Mouse (Mus musculus) heart, postnatal 25 days (tissue): ENCODE measurements around the gene Mrpl36. TPM values are rescaled to one million over a fixed set of nuclear protein-coding genes. Genes with fewer than 3 reads are reported as not detected.

Experiments used
- DNase-seq: peaks from one replicate; pipeline ENCODE4 v3.0.0; 2022; ENCODE audit warnings: low spot score
- intact Hi-C: fragments of 180-260 bp; cut with DNase I; formaldehyde crosslinking; loops from one replicate; pipeline ENCODE4 v1.15.1; 2025
- total RNA-seq, 2 experiments: library from RNA; stranded (reverse); gene quantifications; 2 replicates each; pipeline ENCODE4 v1.2.3; 2021

Gene Mrpl36
- total RNA-seq = 10 to 100 TPM; 52.7 to 54.5 TPM

DNA sequence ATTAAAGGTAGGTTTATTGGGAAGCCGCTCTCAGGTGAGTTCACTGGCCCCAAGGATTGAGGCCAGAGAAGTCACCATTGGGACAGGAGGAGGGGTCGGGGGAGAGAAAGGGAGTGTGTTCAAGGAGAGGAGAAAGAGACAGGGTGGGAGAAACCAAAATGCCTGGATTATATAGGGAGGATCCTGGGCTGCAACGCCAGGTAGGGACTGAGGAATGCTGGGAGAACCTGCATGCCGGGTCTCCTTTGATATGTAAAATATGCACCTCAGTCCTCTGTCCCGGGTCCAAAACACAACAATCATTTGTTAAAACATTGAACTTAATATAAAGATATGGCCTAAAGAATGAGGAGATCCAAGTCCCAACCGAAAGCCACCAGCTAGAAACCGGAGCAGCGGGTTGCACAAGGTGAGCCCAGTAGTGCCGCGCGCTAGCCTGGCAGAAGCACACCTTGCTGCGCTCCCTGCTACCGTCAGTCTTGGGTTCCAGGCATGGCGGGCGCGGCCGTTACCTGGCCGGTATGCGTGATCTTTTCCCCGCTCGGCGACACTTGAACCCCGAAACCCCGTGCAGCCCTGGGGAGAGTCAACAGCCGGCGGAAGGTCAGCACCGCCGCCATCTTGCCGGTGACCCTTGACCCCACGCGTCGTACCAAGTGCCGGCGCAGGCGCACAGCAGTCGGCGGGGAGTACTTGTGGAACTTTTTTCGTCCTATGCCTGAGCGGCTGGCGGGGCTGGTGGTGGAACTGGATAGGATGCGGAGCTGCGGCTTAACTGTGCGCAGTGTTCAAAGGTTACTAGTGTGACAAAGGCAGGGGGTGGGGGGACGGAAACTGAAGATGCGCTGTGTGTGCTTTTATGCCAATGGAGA is at the start of gene Mrpl36, which contains the start of gene Ndufs6:
Gene Mrpl36 (plus strand): TSS at position 687 of the 872 bp plus-strand sequence.
Gene Ndufs6 (minus strand): TSS at position 716 of the 872 bp plus-strand sequence.
- intact Hi-C loops = loop anchor here (5.0 kb wide), 2 partner anchors 66 to 279 kb away; partner anchors contain the start of gene Irx4
- DNase-seq = peak; percentile 86

DNA sequence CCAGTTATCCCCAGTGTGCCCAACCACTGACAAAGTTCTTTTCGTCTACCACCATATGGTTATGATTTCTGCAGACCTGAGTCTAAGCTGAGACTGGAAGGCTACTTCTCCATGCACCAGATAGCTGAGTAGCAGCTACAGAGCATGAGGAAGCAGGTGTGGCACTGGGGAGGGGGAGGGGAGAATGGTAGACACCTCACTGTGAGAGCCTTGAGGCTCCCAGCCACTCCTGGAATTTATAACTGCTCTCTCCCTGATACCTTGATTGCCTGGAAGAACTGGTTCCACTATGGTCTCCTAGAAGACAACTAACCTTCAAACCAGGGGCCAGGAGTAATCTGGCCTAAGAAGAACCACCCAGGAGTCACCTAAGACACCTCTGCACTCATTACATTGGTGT is 49.1 kb upstream of the Mrpl36 start:
- no peak for DNase-seq
- intact Hi-C loops = no loop called here

DNA sequence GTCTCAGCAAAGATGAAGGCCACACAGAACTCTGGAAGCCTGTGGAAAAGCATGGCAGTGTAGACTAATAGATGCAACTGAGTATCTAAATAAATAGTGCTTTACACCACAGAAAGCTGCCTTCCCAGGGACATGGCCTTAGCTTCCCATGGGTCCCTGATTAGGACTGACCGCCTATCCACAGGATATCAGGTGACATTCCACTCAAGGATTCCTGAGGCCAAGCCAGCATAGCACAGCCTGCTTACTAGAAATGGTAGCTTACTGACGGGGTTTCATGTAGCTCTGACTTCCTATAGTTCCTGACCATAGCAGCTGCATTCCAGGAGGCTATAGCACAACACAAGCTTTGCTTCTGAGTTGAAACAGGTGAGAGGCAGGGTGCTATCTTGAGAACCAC is 45.9 kb upstream of the Mrpl36 start:
- DNase-seq = no peak
- intact Hi-C loops = no loop called here

DNA sequence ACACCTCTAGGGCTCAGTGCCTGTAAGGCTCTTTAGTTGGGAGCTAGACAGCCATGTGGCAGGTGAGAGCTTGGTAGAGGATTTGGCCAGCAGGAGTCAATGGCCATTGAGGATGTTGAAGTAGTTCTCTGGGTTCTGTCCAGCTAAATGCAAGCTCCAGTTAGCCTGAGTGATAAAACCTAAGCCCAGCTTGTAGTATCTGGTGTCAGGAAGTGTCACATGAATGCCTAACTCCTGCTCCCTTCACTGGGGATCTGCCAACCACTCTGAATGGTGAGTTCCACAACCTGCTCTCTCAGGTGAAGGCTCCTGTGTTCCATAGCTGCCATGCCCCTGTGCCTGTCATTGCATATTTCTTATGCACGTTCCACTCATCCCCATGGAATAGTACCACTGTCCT is 44.8 kb upstream of the Mrpl36 start:
- intact Hi-C loops = no loop called here
- no peak for DNase-seq

DNA sequence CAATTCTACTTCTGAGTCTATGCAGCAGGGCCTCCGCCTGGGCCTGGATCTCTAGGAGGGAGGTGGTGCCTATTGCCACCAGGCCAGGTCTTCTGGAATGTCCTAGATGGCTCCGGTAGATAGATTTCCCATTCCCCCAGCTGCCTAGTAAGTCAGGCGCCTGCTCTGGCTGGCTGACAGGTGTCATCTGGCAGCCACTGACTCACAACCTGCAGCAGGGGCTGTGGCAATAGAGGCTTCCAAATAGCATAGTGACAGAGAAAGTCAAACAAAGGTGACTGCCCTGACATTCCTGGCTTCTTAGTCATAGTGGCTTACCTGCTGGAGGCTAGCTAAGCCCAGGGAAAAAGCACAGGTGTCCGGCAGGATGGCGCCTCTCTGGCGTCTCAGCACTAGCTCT is 38.1 kb upstream of the Mrpl36 start:
- intact Hi-C loops = no loop called here
- no peak for DNase-seq

DNA sequence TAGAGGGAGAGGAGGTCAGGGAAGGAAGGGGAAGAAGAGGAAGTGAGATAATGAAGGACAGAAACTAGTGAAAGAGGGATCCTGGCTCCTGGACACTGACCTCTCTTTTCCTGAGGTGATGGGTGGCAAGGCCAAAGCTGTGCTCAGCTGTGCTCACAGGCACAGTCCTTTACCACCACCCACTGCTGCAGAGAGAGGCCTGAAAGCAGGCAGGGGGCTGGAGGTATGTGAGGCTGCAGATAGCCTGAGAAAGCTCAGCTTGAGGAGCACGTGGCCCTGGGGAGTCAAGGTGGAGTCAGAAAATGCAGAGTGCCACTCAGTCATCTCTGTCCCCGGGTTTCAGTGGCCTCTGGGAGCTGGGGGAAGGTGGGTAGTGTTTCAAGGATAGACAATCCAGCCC is 37.2 kb upstream of the Mrpl36 start:
- no peak for DNase-seq
- intact Hi-C loops = no loop called here

DNA sequence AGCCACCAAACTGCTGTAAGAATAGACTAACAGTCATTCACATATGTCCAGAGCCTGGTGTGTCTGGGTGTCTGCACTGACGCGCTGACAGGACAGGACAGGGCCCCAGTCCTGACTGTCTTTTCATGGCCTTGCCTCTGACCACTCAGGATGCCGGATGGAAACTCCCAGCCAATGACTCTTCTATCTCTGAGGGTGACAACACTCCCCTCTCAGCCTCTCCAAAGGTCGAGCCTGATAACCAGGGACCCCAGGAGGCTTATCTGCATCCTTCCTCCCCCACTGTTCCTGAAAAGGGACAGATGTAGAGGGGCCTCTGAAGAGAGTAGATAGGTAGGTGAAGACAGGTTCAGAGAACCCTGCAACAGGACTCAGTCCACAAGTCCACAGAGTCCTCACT is 29.6 kb upstream of the Mrpl36 start:
- no peak for DNase-seq
- intact Hi-C loops = no loop called here

DNA sequence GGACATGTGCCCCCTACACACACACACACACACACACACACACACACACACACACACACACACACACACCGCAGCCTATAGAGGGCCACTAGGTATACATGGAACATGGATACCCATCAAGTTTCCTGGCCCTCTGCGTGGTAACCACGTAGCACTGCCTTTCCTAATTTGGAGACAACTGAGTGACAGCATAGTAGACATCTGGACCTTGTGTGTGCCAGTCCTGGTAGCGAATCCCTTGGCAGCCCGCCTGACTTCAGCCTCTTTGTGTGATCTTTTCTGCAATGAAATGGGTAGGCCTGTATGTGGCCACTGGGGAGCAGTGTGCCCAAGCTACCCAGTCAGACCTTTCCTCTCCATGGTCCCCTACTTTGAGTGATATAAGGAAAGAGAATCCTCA is 29.0 kb upstream of the Mrpl36 start:
- DNase-seq = no peak
- intact Hi-C loops = no loop called here

DNA sequence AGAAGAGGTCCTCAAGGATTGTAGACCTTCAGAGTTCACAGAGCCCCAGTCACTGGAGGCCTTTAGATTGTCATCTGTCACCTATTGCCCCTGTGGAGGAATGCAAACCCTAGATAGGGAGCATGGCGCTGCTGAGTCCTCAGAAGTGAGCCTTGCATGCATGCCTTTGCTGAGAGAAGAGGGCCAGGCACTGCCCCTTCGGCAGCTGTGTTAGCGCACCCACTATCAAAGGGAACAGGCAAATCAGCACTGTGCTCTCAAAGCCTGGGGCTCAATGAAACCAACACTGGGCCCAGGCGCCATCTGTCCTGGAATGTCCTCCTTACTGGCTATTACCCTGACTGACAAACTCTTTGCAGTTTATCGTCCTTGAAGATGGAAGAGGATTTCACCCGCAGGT is 23.6 kb upstream of the Mrpl36 start:
- DNase-seq = no peak
- intact Hi-C loops = no loop called here

DNA sequence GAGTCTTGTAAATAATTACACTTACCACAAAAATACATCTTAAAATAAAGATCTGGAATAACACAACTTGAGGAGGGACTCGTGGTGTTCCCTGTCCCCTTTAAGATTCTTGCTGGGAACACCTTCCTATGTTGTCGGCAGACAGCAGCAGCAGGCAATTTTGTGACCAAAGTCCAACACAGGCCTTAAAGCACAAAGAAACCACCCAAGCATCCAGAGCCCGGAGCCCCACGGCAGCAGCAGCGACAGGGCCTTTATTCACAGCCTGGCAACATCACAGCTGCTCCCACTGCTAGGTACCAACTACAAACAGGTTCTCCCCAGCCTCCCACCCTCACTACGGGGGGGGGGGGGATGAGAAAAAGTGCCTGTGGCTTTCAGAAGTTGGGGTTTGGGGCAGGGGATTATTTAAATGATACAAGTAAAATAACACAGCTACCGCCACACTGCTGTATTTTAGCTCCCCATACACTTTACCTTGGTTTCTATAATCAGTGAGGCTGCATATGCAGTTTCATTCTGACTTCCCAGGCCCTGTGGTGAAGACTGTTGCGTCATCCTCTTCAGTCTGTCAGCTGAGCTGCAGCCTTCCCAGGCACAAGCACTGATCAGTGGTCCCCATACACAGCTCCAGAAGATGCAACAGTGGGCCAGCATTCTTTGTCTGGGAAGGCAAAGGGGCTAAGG is 22.8 kb upstream of the Mrpl36 start:
- intact Hi-C loops = no loop called here
- no peak for DNase-seq

DNA sequence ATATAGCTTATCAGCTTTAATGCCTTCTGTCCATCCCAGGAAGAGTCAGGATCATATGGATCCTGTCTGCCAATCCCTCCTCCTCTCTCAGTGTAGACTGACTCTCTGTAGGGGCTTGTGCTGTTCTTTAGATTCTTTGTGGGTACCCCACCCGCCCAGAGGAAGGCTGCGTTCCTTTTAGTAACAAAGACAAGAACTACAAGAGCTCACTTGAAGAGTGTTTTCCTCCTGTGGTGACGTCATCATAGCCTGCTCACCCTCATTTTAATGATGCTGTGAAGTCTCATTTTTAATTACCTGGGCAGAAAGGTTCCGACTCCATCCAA is 22.3 kb upstream of the Mrpl36 start:
- intact Hi-C loops = no loop called here

DNA sequence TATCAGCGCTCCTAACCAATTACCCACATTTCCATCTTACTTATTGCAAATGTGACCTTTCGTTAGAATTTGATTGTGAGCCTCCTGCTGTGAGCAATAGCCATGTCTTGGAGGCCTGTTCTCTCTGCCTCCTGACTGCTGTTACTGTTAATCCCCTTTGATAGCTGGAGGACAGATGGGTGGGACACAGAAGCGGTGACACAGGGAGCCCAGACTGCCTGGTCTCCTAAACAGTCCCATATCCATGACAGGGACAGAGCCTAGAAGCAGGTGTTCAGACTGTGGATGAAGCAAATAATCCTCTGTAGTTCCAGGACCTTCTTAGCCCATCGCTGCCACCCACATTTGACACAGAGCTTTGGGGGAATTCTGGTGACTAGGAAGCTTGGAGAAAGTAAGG is 21.9 kb upstream of the Mrpl36 start:
- intact Hi-C loops = no loop called here
- no peak for DNase-seq

More for the DNA sequence above, 22.3 kb upstream of the Mrpl36 start:
- no peak for DNase-seq

DNA sequence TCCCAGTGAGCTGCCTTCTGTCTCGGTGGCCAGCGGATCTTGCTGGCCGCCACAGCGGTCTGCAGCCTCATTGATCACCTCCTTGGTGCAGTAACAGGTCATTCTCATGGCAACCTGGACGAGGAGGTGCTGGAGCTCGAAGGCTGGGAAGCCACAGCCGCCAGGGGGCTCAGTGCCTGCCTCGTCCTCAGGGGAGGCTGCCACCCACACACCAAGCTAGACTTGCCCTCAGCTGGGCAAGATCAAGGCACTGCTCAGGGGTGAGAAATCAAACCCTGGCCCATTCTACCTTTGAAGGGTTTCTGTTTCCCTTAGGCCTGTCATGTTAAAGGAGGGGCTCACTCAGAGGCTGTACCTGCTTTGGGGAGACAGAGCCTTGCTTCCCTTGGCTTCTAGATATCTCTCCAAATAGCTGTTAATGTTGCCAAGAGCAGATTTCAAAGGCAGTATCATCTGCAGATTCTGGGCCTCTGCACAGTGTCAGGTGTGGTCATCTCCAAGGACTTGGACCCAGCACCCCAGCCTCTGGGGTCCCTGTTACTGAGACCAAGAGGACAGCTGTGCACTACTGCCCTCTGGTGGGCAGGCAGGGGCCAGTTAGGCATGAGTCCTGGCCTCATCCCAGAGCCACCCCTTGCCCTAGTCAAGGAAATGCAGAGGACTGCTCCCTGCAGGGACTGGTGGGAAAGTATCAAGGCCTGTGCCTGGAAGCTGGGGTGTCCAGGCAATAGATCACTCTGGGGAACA is 18.0 kb upstream of the Mrpl36 start:
- intact Hi-C loops = loop anchor here (2.0 kb wide), 1 partner anchor 150 kb away; no protein-coding TSS in a partner anchor
- no peak for DNase-seq

DNA sequence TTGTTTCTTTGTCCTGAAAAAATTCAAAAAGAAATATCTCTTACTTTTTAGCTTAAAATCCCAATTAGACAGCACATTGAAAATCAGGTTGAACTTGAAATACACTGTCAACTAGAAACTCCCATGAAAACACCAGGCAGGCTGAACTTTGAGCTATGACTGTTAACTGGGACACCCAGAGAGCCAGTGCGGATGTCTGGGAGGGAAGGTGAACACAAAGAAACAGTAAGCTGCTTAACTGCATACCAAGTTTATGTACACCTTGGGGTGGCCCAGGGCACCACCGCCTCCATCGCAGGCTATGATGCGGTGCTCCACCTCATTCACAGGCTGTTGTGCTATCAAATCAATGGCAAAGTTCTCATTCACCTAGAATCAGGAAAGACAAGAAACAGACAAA is 8.3 kb upstream of the Mrpl36 start:
- intact Hi-C loops = no loop called here
- no peak for DNase-seq

DNA sequence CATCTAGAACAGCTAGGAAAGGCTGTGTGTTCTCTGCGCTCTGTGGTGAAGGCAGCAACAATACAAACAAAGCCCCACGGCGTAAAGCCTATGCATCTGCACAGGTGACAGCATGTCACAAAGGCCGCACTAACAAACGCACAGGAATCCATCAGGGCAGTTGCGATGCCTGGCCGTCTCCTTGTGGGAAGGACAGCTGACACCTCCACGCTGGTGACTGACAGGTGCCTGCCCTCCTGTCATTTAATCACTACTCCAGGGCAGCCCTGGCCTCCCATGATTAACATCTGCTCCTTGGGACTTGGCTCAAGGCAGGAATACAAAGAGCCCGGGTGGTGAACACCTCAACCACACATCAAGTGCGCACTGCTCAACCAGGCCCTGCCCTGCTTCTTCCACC is 5.7 kb upstream of the Mrpl36 start:
- intact Hi-C loops = no loop called here
- no peak for DNase-seq

DNA sequence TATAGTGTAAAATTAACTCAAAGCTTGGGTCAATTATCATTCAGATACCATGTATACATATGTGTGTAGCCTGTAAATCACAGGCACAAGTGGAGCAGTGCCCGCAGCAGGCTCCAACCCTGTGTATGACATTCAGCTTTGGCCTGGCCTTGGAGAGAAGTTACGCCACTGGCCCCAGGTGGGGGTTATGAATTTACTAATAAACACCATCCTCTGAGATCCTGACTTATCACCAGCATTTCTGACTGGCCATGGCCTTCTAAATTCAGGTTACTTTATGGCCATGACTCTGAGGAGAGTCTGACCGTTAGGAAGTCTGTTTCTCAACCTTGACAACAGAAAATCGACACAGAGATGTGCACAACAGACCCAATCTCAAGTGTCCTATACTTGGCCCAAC is 4.9 kb upstream of the Mrpl36 start:
- no peak for DNase-seq
- intact Hi-C loops = no loop called here

DNA sequence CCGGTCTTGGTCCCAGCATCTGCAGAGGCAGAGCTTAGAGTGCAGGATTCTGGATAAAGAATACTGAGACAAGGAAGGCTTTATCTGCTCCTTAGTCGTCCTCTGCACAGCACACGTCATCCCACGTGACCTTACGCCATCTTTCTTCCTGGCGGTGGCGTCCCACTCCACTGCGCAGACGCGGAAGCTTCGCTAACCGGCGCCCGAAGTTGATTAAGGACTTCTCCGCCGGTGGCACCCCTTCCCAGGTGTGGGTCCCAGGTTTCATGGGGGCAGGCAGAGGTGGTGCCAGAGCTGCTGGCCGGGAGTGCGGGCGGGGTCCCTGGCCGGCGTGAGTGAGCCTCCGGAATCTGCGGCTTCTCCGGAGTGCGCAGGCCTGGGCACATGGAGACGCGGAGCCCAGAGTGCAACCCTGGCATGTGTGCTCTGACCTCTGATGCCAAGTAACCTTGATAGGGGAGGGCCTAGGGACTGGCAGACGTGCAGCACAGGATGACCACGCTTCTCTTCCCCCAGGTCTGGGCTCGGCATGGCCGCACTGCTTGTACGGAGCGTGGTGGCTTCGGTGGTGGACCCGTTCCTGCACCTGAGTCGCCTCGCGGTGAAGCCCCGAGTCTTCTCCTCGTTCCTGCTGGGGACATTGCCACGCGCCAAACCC is 2.7 kb downstream of the Mrpl36 start:
- peak; percentile 72 for DNase-seq
- intact Hi-C loops = no loop called here

DNA sequence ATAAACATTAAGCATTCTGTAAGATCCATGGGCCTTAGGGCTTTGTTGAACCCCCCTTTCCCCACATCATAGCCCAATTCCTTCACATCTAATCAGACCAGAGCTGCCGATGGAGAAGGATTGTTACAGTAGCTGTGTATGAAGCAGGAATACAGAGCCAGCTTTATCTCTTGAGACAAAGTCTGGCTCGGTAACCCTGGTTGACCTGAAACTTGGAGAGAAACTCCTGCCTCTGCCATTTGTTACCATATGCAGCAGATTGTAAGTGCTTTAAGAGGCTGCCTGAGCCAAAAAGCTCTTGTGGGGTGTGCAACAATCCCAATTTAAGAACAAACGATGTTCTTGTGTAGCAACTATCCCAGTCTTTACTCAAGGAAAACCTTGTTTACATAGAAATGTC is 3.4 kb downstream of the Mrpl36 start:
- intact Hi-C loops = no loop called here
- DNase-seq = no peak

DNA sequence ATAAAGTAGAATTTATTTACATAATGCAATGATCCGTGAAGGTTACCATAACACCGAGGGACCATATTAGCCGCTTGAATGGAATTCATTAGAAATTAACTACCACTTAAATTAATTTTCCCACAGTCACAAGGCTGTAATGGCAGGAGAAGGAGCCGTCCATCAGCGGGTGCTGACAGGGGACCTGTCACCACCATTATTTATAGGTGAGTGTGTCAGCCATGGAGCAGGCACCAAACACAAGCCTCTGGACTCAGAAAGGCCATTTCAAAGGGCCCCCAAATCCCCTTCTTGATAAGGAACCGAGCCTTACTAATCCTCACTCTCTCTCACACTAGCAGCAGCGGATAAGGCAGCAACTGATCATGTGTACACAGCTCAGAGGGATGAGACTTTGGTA is 8.4 kb downstream of the Mrpl36 start:
- intact Hi-C loops = no loop called here
- no peak for DNase-seq
